Mouse (Mus musculus): Measurements from ENCODE around the gene Nid1. TPM values are rescaled to one million over a fixed set of nuclear protein-coding genes. Genes with fewer than 3 reads are reported as not detected.
"Not testable (repeated sequence)": the region's sequence is repeated elsewhere in the genome, so short reads cannot be mapped to it uniquely, and the experiment has no call there.

Gene Nid1
- total RNA-seq, 4 experiments from 2014 or later = 37.4 to 71.1 (median 51.9) TPM

GRCm38 (mm10) chr13:13493517-13493916, 56.2 kb downstream of the Nid1 start:
- no peak for DNase-seq

- no peak for DNase-seq
Observed at GRCm38 (mm10) chr13:13498022-13498421, 60.7 kb downstream of the Nid1 start.

- no peak for DNase-seq
Observed at GRCm38 (mm10) chr13:13502406-13502805, 65.1 kb downstream of the Nid1 start.

GRCm38 (mm10) chr13:13503695-13504386, 66.5 kb downstream of the Nid1 start:
- no peak for DNase-seq

- no peak for DNase-seq
Observed at GRCm38 (mm10) chr13:13505063-13505462, 67.7 kb downstream of the Nid1 start.

GRCm38 (mm10) chr13:13506556-13506955, 69.2 kb downstream of the Nid1 start:
- no peak for DNase-seq

GRCm38 (mm10) chr13:13514861-13515260, 77.5 kb downstream of the Nid1 start:
- no peak for DNase-seq

- DNase-seq = peak; percentile 74
Observed at GRCm38 (mm10) chr13:13516376-13517225, 79.2 kb downstream of the Nid1 start.

GRCm38 (mm10) chr13:13518114-13518513, 80.8 kb downstream of the Nid1 start:
- DNase-seq = no peak

- DNase-seq = no peak
Observed at GRCm38 (mm10) chr13:13520436-13520835, 83.1 kb downstream of the Nid1 start.

- no peak for DNase-seq
Observed at GRCm38 (mm10) chr13:13523625-13524584, 86.6 kb downstream of the Nid1 start.

GRCm38 (mm10) chr13:13525205-13525604, 87.9 kb downstream of the Nid1 start:
- no peak for DNase-seq

- no peak for DNase-seq
Observed at GRCm38 (mm10) chr13:13525877-13526276, 88.5 kb downstream of the Nid1 start.

- DNase-seq = peak; percentile 14
Observed at GRCm38 (mm10) chr13:13529115-13529542, 91.8 kb downstream of the Nid1 start.

- no peak for DNase-seq
Observed at GRCm38 (mm10) chr13:13530913-13531312, 93.6 kb downstream of the Nid1 start.

- no peak for DNase-seq
Observed at GRCm38 (mm10) chr13:13531923-13532322, 94.6 kb downstream of the Nid1 start.

- DNase-seq = no peak
Observed at GRCm38 (mm10) chr13:13536555-13536954, 99.2 kb downstream of the Nid1 start.

GRCm38 (mm10) chr13:13537272-13538015, 100.1 kb downstream of the Nid1 start:
- no peak for DNase-seq

GRCm38 (mm10) chr13:13538585-13539300, 101.4 kb downstream of the Nid1 start:
- DNase-seq = peak; percentile 53

GRCm38 (mm10) chr13:13543073-13543472, 105.7 kb downstream of the Nid1 start:
- not testable (repeated sequence) for DNase-seq

GRCm38 (mm10) chr13:13546792-13547191, 109.4 kb downstream of the Nid1 start:
- no peak for DNase-seq
